Mouse (Mus musculus) common myeloid progenitor, adult 5-6 weeks (primary cell): ENCODE measurements around the gene Rbfox3. TPM values are rescaled to one million over a fixed set of nuclear protein-coding genes. Genes with fewer than 3 reads are reported as not detected.

ENCODE experiments used
- ATAC-seq: replicated peaks from 2 replicates; pipeline ENCODE4 v1.8.0; 2016; ENCODE audit warnings: low read depth, mild to moderate bottlenecking, moderate TSS enrichment, inconsistent platforms; ENCODE audit not compliant: poor library complexity, severe bottlenecking
- total RNA-seq: library from RNA; stranded (forward); fragments of 200-1000, 187-1606 nt; gene quantifications from 2 replicates; pipeline ENCODE4 v1.2.3, GENCODE M21; 2017

The Rbfox3 gene
- total RNA-seq, 1 experiment from 2014 or later: not detected

- no peak for ATAC-seq
Measured at GRCm38 (mm10) chr11:118684665-118685064, 226.7 kb downstream of the Rbfox3 start.

DNA sequence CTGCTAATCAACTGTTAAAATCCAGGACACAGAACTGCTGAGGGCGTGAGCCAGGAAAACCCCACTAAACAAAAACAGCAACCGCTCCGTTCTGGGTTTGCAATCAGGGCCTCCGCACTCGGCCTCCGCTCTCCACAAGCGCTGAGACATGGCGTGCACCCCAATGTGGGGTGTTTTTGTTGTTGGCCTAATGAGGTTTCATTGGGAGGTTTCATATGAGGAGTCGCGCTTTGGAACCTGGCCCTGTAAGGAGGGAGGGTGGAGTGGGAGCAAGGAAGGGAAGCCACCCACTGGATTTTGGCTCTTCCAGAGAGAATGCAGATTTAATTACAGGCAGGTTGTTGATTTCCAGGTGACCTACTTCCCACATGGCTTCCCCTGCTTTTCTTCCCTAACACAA lies 230.7 kb downstream of the Rbfox3 start:
- ATAC-seq: no peak

- ATAC-seq: no peak
Measured at GRCm38 (mm10) chr11:118679736-118680410, 231.5 kb downstream of the Rbfox3 start.

- no peak for ATAC-seq
Measured at GRCm38 (mm10) chr11:118678515-118679104, 232.8 kb downstream of the Rbfox3 start.

DNA sequence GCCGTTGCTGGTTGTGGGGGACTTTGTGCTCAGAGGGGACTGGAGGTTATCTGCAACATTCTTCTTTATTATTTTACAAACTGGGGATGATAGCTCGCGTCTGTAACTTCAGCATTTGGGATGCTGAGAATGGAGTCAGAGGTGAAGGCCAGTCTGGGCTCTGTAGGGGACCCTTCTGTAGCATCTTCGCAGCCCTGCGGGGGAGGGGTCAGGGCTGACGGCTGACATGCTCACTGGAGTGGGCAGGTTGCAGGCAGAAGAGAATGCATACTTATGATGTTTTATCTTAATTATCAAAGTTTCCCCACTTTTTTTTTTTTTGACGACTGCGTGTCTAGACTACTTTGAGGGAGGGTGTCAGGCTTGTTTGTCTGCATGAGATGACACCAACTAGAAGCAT lies 234.1 kb downstream of the Rbfox3 start:
- no peak for ATAC-seq

DNA sequence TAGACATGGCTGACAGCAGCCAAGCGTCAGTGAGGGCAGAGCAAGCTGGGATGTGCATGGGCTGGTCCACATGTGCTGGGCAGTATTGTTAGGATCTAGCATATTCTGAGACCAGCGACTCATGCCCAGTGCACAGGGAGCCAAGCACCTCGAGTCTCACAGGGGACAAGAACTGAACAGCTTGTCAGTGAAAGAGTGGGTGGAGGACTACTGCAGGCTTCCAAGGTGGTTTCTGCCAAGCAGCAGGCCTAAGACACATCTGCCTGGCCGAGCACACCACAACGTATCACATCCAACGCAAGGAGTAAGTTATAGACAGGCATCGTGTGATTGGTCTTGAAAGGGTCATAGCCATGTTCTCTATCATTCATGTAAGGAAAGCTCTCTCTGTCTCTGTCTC lies 235.0 kb downstream of the Rbfox3 start:
- no peak for ATAC-seq

GRCm38 (mm10) chr11:118671958-118672357 lies 239.4 kb downstream of the Rbfox3 start:
- no peak for ATAC-seq

DNA sequence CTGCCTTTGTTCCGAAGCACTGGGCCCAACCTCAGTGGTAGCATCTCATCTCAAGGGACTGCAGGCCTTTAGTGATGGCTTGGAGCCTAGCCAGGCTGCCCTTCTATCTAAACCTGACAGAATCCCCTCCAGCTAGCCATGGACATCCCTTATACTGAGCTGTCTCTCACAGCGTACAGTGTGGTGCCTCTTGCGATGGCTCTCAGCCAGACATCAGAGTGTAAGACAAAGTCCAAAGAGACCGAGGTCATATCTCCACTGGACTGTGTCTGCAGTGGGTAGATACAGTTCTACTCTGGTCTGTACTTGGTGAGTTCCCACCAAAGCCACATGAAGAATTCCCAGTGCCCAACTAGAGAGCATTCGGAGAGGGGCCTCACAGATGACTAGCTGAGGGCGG lies 240.2 kb downstream of the Rbfox3 start:
- no peak for ATAC-seq

GRCm38 (mm10) chr11:118669820-118670219 lies 241.6 kb downstream of the Rbfox3 start:
- ATAC-seq: no peak

DNA sequence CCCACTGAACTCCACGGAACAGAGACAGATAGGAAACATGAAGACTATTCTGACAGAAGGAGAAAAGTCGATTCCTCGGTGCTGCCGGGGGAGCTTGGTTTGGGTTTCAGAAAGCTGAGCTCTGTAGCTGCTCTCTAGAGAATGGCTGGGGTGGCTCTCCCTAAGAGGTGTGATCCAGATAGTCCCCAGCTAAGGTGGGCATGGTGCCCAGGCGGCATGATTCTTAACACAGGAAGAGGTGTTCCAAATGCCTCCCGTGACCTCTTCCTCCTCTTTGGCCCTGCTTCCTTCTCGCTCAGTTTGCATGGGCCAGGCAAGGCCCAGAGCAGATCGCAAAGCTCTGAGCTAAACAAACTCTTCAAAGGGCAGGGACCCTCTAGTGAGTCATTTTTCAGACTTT lies 243.0 kb downstream of the Rbfox3 start:
- ATAC-seq: no peak

GRCm38 (mm10) chr11:118667946-118668345 lies 243.5 kb downstream of the Rbfox3 start:
- no peak for ATAC-seq

- no peak for ATAC-seq
Measured at GRCm38 (mm10) chr11:118666172-118666571, 245.2 kb downstream of the Rbfox3 start.

DNA sequence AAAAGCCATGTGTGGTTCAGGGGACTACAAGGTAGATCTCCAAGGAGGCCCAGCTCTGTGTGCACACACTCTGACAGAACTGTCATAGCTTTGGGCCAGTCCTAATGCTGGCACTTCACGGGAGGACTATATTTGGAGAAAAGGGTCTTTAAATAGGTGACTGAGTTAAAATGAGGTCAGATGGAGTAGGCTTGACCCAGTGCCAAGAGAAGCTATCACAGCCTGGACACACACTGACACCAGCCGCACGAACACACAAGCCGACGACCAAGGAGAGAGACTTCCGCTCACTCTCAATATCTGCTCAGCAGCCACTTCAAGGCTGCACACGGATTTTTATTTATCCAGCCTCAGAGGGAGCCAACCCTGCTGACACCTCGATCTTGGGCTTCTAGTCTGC lies 248.1 kb downstream of the Rbfox3 start:
- no peak for ATAC-seq

GRCm38 (mm10) chr11:118659305-118659704 lies 252.1 kb downstream of the Rbfox3 start:
- ATAC-seq: peak; percentile 83

- no peak for ATAC-seq
Measured at GRCm38 (mm10) chr11:118655833-118656232, 255.6 kb downstream of the Rbfox3 start.

- no peak for ATAC-seq
Measured at GRCm38 (mm10) chr11:118653521-118654318, 257.7 kb downstream of the Rbfox3 start.

DNA sequence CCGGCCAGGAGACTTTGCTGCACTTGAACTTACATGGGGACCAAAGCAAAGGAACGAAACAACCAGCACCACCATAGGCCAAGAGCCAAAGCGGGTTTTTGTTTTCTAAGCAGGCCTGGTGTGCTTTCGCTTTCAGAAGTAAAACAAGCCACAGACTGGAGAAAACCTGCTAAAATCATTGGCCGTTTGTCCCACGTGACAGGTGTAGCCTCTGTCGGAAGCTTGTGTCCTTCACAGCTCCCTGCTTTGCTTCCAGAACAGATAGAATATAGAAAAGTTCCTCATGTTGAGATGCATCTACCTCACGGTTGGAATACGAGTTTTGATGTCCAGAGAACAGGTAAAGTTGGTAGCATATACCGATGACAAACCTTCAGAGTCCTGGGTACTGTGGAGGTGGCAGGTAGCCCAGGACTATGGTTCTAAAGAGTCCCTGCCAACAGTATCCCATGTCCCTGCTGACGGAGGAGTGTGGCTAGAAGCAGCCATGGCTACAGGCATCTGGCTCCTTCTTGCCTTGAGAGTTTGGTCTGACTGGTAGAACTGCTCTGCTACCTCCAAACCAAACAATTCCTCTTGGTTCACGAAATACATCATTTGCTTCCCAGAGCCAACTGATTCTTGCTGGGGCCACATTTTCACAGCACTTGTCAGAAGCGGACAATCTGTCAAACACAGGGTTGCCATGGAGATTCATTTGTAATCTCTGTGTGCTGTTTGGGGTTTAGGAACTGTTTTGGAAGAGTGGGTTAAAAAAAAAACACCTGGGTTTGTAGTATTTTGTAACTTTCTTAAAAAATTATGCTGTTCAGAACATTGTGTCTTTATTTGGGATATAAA lies 258.8 kb downstream of the Rbfox3 start:
- no peak for ATAC-seq

GRCm38 (mm10) chr11:118648369-118648768 lies 263.0 kb downstream of the Rbfox3 start:
- no peak for ATAC-seq

GRCm38 (mm10) chr11:118646864-118647263 lies 264.5 kb downstream of the Rbfox3 start:
- ATAC-seq: no peak

DNA sequence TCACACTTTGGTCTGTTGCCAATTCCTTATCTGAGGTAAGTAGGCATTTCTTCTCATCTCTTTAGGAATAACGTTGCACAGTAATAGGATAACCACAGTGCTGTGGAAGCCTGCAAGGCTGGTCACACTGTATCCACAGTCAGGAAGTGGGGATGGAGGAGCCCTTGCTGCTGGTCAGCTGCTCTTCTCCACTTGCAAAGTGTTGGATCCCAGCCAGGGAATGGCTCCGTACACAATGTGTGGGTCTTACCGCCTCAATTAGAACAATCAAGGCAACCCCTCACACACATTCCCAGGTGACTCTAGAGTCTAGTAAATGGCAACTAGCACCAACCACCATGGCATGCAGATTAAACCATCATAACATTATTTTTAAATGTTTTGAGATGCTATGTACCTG lies 266.2 kb downstream of the Rbfox3 start:
- no peak for ATAC-seq
